Mouse (Mus musculus) forebrain, embryonic 10.5 days (tissue): ENCODE measurements around the gene B4galt4. TPM values are rescaled to one million over a fixed set of nuclear protein-coding genes. Genes with fewer than 3 reads are reported as not detected.
A peak's percentile ranks its signal among the peaks of the same experiment; 100 is the strongest.
"Not testable (repeated sequence)": the region's sequence is repeated elsewhere in the genome, so short reads cannot be mapped to it uniquely, and the experiment has no call there.

Experiments used
- DNase-seq: peaks from one replicate; pipeline ENCODE4 v3.0.0-alpha.2; 2017; ENCODE audit warnings: low spot score; ENCODE audit errors: extremely low spot score
- H3K27ac ChIP-seq: fragments of 300-500 bp; sonication (generic); 2 replicates; pipeline ENCODE4 v1.5.1; 2016; ENCODE audit warnings: mild to moderate bottlenecking
- H3K27me3 ChIP-seq: fragments of 300-500 bp; sonication (generic); 2 replicates; pipeline ENCODE4 v1.6.1; 2016; ENCODE audit warnings: mild to moderate bottlenecking; ENCODE audit not compliant: poor library complexity, severe bottlenecking
- H3K36me3 ChIP-seq: fragments of 300-500 bp; sonication (generic); replicated peaks from 2 replicates; pipeline ENCODE4 v1.6.1; 2016; ENCODE audit warnings: mild to moderate bottlenecking, moderate library complexity
- H3K4me1 ChIP-seq: fragments of 300-500 bp; sonication (generic); 2 replicates; pipeline ENCODE4 v1.6.1; 2016
- H3K4me3 ChIP-seq: fragments of 300-500 bp; sonication (generic); 2 replicates; pipeline ENCODE4 v1.5.1; 2016; ENCODE audit warnings: mild to moderate bottlenecking, moderate library complexity
- H3K9me3 ChIP-seq: fragments of 300-500 bp; sonication (generic); 2 replicates; pipeline ENCODE4 v1.6.1; 2016; ENCODE audit warnings: mild to moderate bottlenecking, moderate library complexity
- WGBS: fragments of 180-500 bp; shearing (Covaris S2); methylation state at CpG from one replicate; pipeline ENCODE4 v1.1.7; 2016; 5-methylcytosine and 5-hydroxymethylcytosine counted together
- polyA plus RNA-seq: library from polyadenylated mRNA; unstranded; fragments of >200 nt; fragmentation: Nextera tagmentation; extraction: Ambion mirVana; gene quantifications from 2 replicates; pipeline ENCODE4 v1.2.1, GENCODE M21; 2016

The B4galt4 gene
- polyA plus RNA-seq, 1 experiment from 2014 or later = 27.1 TPM

DNA sequence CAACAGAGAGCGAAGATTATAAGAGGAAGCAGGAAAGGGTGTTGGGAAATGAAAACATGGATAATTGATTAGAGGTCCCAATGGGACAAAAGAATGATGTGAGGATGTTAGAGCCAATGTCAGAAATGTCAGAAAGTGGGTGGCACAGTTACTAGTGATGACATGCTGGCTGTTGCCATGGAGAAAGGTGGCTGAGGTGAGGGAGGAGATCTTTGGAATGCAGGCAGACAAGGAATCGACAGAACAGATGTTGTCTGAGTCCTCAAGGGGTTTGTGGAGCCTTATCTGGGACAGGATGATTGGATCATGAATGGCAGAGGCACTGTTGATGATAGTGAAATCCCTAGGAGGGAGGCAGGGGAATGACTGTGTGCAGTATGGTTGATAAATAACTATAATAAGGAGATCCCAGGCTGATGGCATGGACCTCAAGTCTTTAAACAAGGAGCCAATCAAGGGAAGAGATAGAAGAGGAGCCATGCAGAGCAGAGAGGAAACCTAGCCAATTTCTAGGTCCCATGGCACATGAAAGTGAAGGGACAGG is 40.5 kb downstream of the B4galt4 start:
- H3K4me3 ChIP-seq = no peak overlapping the region

DNA sequence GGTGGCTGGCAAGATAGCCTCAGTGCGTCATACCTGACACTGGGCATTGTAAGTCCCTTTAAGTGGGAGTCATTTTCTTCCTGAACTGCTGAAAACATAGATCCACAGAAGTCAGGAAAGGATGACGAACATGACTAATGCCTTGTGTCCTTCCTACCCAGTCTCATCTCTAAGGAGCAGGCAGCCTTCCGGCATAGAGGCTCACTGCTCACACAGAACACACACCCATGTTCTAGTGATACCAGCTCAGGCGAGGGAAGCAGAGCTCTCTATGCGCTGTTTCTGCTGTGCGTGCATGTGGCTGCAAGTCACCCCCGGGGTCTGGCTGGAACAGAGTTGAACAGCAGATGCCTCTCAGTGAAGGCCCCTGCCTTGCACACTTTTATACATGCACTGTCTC is 43.2 kb downstream of the B4galt4 start:
- 88% methylated on average over 7 of the region's 7 CpGs for WGBS
- H3K9me3 ChIP-seq = no peaks in the 10 kb centered on the region
- H3K36me3 ChIP-seq = no peaks in the 10 kb centered on the region
- no peak overlapping the region for H3K27ac ChIP-seq
- DNase-seq = no peak
- H3K4me1 ChIP-seq = 0 out of 2 replicates have a peak, but pooled peaks cover 4% of the 10 kb centered on the region
- no peak overlapping the region for H3K4me3 ChIP-seq
- no peaks in the 10 kb centered on the region for H3K27me3 ChIP-seq

More for the DNA sequence above, 40.5 kb downstream of the B4galt4 start:
- H3K4me1 ChIP-seq = 0 out of 2 replicates have a peak, but pooled peaks cover 4% of the 10 kb centered on the region
- DNase-seq = no peak
- H3K9me3 ChIP-seq = no peaks in the 10 kb centered on the region
- H3K36me3 ChIP-seq = no peaks in the 10 kb centered on the region
- H3K27me3 ChIP-seq = no peaks in the 10 kb centered on the region
- WGBS = 77% methylated on average over 2 of the region's 2 CpGs
- no peak overlapping the region for H3K27ac ChIP-seq

GRCm38 (mm10) chr16:38789016-38789415 is 47.0 kb downstream of the B4galt4 start:
- no peak for DNase-seq
- Histone ChIP-seq H3K27ac (no peak overlapping the region), H3K36me3 (no peaks in the 10 kb centered on the region), H3K9me3 (no peaks in the 10 kb centered on the region), H3K27me3 (no peaks in the 10 kb centered on the region), H3K4me1 (peaks cover 11% of the 10 kb centered on the region; the same call in 1 of the 2 replicates), H3K4me3 (no peak overlapping the region)
- WGBS = 91% methylated on average over 2 of the region's 2 CpGs

- DNase-seq = no peak
- no peaks in the 10 kb centered on the region for H3K9me3 ChIP-seq
- H3K36me3 ChIP-seq = no peaks in the 10 kb centered on the region
- H3K27ac ChIP-seq = no peak overlapping the region
- H3K4me3 ChIP-seq = no peak overlapping the region
- no peaks in the 10 kb centered on the region for H3K27me3 ChIP-seq
- peaks cover 11% of the 10 kb centered on the region; the same call in 1 of the 2 replicates for H3K4me1 ChIP-seq
- 88% methylated on average over 3 of the region's 3 CpGs for WGBS
These were observed 47.9 kb downstream of the B4galt4 start for GRCm38 (mm10) chr16:38789966-38790365.

DNA sequence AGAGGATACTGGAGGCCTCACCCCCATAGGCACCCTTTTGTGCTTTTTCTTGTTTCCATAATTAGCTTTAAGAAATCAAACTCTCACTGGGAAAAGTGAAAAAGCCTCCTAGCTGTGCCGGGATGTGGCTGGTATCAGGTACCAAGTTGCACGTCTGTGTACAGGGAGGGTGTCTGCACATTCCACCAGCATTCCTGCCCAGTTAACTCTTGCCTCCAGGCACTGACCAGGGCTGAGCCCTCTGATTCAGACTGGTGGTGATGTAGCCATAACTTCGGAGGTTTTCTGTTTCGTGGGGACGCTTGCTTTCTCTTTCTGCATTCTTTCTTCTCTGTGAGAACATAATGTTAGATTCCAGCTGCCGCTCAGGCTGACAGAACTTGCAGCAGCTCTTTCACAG is 51.1 kb downstream of the B4galt4 start:
- WGBS = 66% methylated on average over 6 of the region's 6 CpGs

GRCm38 (mm10) chr16:38798957-38799450 is 56.9 kb downstream of the B4galt4 start:
- WGBS = 87% methylated on average over 3 of the region's 3 CpGs
- H3K4me1 ChIP-seq = peaks cover 4% of the 10 kb centered on the region; the same call in 1 of the 2 replicates
- DNase-seq = no peak
- no peaks in the 10 kb centered on the region for H3K9me3 ChIP-seq
- H3K36me3 ChIP-seq = no peaks in the 10 kb centered on the region
- no peaks in the 10 kb centered on the region for H3K27me3 ChIP-seq
- no peak overlapping the region for H3K4me3 ChIP-seq
- H3K27ac ChIP-seq = no peak overlapping the region

More for the DNA sequence above, 51.1 kb downstream of the B4galt4 start:
- no peaks in the 10 kb centered on the region for H3K36me3 ChIP-seq
- H3K4me3 ChIP-seq = no peak overlapping the region
- no peak for DNase-seq
- H3K4me1 ChIP-seq = peaks cover 7% of the 10 kb centered on the region; the same call in 1 of the 2 replicates
- H3K27ac ChIP-seq = no peak overlapping the region
- H3K27me3 ChIP-seq = no peaks in the 10 kb centered on the region
- H3K9me3 ChIP-seq = no peaks in the 10 kb centered on the region

GRCm38 (mm10) chr16:38800091-38800490 is 58.0 kb downstream of the B4galt4 start, which contains the start of gene Upk1b:
Gene Upk1b (minus strand): TSS chr16:38800328.
- DNase-seq = peak; percentile 16
- Histone ChIP-seq H3K36me3 (no peaks in the 10 kb centered on the region), H3K27ac (0 out of 2 replicates have a peak within 1 kb of the TSS, but pooled peaks have one; percentile 51), H3K4me1 (peaks cover 4% of the 10 kb centered on the region; the same call in 1 of the 2 replicates), H3K9me3 (no peaks in the 10 kb centered on the region), H3K4me3 (no peak within 1 kb of the TSS), H3K27me3 (no peaks in the 10 kb centered on the region)
- WGBS = 56% methylated on average over 10 of the region's 10 CpGs

DNA sequence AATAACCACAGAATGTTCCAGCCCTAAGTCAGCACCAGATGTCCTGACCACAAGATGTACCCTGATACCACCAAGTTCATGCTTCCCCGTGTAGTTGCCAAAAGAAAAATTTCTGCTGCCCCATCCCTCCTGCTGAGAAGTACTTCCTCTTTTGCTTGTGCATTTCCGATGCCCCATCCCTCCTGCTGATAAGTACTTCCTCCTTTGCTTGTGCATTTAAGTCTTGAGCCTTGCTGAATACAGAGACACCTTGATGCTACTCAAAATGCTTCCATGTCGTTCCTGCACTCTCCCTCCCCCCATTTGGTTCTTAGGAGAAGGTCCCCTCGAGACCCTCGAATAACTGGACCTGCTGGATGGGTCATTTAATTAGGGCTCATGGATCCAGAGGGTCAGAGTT is 65.7 kb downstream of the B4galt4 start:
- not testable (repeated sequence) for H3K27ac ChIP-seq, H3K4me1 ChIP-seq, H3K36me3 ChIP-seq, H3K9me3 ChIP-seq, H3K27me3 ChIP-seq, H3K4me3 ChIP-seq, DNase-seq
- WGBS = 89% methylated on average over 5 of the region's 5 CpGs

- no peaks in the 10 kb centered on the region for H3K27me3 ChIP-seq
- H3K36me3 ChIP-seq = no peaks in the 10 kb centered on the region
- H3K4me1 ChIP-seq = no peaks in the 10 kb centered on the region
- 89% methylated on average over 5 of the region's 5 CpGs for WGBS
- no peak overlapping the region for H3K4me3 ChIP-seq
- no peak for DNase-seq
- peaks cover 4% of the 10 kb centered on the region for H3K9me3 ChIP-seq
- H3K27ac ChIP-seq = no peak overlapping the region
These were observed 68.1 kb downstream of the B4galt4 start for GRCm38 (mm10) chr16:38810196-38810595.

GRCm38 (mm10) chr16:38812521-38812920 is 70.5 kb downstream of the B4galt4 start:
- peak; percentile 62 for DNase-seq
- WGBS = 40% methylated on average over 8 of the region's 8 CpGs
- H3K27me3 ChIP-seq = no peaks in the 10 kb centered on the region
- no peaks in the 10 kb centered on the region for H3K36me3 ChIP-seq
- H3K27ac ChIP-seq = no peak overlapping the region
- peaks cover 4% of the 10 kb centered on the region for H3K9me3 ChIP-seq
- no peak overlapping the region for H3K4me3 ChIP-seq
- peaks cover 9% of the 10 kb centered on the region for H3K4me1 ChIP-seq

Other genes with a start within 250 kb of the B4galt4 start
- gene Timmdc1, start 219.6 kb upstream of the B4galt4 start, polyA plus RNA-seq = 33.1 and 36.7 TPM in 2 replicates
- gene Poglut1, start 192.0 kb upstream of the B4galt4 start, polyA plus RNA-seq = 69.8 and 72.2 TPM in 2 replicates
- 75.5 and 86.3 TPM in 2 replicates for gene Tmem39a, start 183.6 kb upstream of the B4galt4 start, polyA plus RNA-seq
- 7.3 and 7.4 TPM in 2 replicates for gene Arhgap31, start 29.0 kb upstream of the B4galt4 start, polyA plus RNA-seq
- gene Upk1b, start 58.1 kb downstream of the B4galt4 start, polyA plus RNA-seq = 0.50 and 0.60 TPM in 2 replicates
- gene 4930435E12Rik, start 86.5 kb downstream of the B4galt4 start, polyA plus RNA-seq = not detected in 2 replicates
- gene Igsf11, start 150.4 kb downstream of the B4galt4 start, polyA plus RNA-seq = 2.2 and 2.4 TPM in 2 replicates